Mouse (Mus musculus): ENCODE results near the gene Cirbp.

GRCm38 (mm10) chr10:80149291-80150225, 16.2 kb upstream of the Cirbp start:
- TF ChIP-seq CTCF (IDR thresholded peaks at IDR 0.05; ENCODE audit: borderline replicate concordance, insufficient read depth, low read length), result no peak
- peak; percentile 97 for TF ChIP-seq POLR2A (IDR thresholded peaks at IDR 0.05; ENCODE audit: low read depth, low read length)
